Mouse (Mus musculus) ES-E14 (cell line): ENCODE measurements around the gene Frat1.

Experiments used
- CHD2 ChIP-seq: IDR thresholded peaks from 2 replicates; pipeline ENCODE4 v1.6.1; 2014; ENCODE audit warnings: mild to moderate bottlenecking, low read depth, low read length, inconsistent platforms
- HCFC1 ChIP-seq: IDR thresholded peaks from 2 replicates; pipeline ENCODE4 v1.6.1; 2012; ENCODE audit warnings: low read length, inconsistent platforms, borderline replicate concordance; ENCODE audit not compliant: insufficient read depth
- ZC3H11A ChIP-seq: IDR thresholded peaks from 2 replicates; pipeline ENCODE4 v1.6.1; 2012; ENCODE audit warnings: low read depth, mild to moderate bottlenecking, inconsistent platforms, low read length, borderline replicate concordance

DNA sequence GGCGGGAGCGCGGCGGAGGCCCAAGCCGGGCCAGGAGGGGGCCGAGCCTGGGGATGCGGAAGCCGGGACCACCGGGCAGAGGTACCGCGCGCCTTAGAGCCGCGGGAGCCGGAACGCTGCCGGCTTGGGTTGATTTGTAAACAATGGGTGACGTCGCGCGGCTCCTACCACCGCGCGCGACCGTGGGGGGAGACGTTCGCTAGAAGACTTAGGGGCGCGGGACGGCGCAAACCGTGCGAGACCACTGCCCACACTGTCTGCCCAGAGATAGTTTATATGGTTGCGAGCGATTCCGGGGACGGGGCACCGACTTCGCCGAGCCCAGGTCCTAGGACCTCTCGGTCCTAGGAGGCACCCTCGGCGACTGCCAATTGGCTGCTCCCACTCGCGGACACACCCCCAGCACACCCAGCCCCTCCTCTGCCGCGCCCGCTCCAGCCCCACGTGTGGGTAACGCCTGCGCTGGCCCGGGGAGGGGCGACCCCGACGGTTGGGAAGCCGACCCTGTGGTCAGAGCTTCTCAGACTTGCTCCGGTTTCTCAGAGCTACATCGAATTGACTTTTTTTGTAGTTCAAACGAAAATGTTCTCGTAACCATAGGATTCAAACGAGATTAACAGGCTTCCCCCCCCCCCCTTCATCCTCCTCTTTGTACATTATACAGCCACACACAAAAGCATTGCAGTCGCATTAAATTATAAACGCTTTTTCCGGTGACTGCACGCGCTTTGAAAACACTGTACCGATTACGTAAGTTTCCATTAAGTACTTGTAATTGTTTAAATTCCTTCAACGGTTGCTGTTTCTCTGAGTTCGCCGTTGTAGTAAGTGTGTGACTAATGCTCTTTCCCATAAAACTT is 18.5 kb downstream of the Frat1 start, which contains the start of gene Frat2:
- TF ChIP-seq HCFC1: no peak
- TF ChIP-seq CHD2: 0 out of 2 replicates have a peak, but pooled peaks have one; percentile 33
- TF ChIP-seq ZC3H11A: no peak
